In the genomic region with DNA sequence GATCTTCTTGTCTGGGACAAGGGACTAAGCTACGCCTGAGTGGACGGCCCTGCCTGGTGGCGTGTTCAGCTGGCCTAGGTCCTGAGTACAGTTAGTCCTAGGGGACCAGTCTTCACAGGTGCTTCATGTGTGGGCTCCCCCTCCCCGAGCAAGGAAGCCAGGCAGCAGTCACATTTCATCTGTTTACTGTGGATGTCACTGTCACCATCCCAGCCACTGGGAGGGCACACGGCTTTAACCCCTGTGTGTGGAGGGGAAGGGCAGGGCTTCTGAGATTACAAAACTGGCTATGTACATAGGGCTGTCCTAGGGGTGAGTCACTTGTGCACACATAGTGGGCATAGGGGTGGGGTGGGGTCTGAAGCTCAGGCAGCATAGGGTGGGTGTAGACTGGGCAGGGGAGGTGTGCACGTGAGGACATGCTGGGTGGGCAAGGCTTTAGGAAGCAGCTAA, we compare ENCODE assay signal across 17 mouse cellular contexts. TPM values are rescaled to one million over a fixed set of nuclear protein-coding genes. Genes with fewer than 3 reads are reported as not detected.
A peak's percentile ranks its signal among the peaks of the same experiment; 100 is the strongest.
DNase-seq lines count a peak whose midpoint lies in the region; ATAC-seq and TF ChIP-seq lines count a peak whose summit lies in the region.
"Had no signal": no experiment of that assay in that cellular context is flagged by ENCODE, and none has a peak within 500 bp of the region (broad histone marks: within the 10 kb centered on the region; RNA-seq: fewer than 3 reads in every experiment).

No protein-coding gene starts in this region.

- DNase-seq in intestine, embryonic 14.5 days (ENCODE audit: low spot score), result no peak
- no peak for DNase-seq in midbrain, embryonic 14.5 days
- DNase-seq in liver, embryonic 11.5 days (ENCODE audit: low spot score), result no peak
- no peak for DNase-seq in embryo, embryonic 10 days (ENCODE audit: low spot score)
- DNase-seq in left cerebral cortex, adult 2 months (ENCODE audit: extremely low spot score in 1 of 2, low spot score in 2 of 2), result no peak
- DNase-seq: adrenal gland, adult 2 months; cerebellum, postnatal 36 days; gastrocnemius, postnatal 25 days; left cerebral cortex, postnatal 4 days; lung, postnatal 36 days; right cerebral cortex, postnatal 4 days had no signal

- 0 out of 2 replicates have a peak, but pooled peaks have one; percentile 32 for ATAC-seq in intestine, embryonic 14.5 days (replicated peaks; ENCODE audit: low FRiP score, low TSS enrichment, low read depth)
- ATAC-seq in intestine, postnatal 0 days, result no peak
- peak; percentile 42; the same call in 1 of the 2 replicates for ATAC-seq in midbrain, embryonic 12.5 days (ENCODE audit: low FRiP score, low read depth)
- ATAC-seq in midbrain, embryonic 14.5 days (ENCODE audit: low FRiP score, low TSS enrichment), result no peak
- peak; percentile 61 for ATAC-seq in liver, embryonic 11.5 days (replicated peaks; ENCODE audit: low FRiP score)
- ATAC-seq in stomach, embryonic 14.5 days (ENCODE audit: insufficient number of reproducible peaks, insufficient read depth, low FRiP score, low read depth), result peak; percentile 72
- ATAC-seq: CD4-positive, CD25-positive, alpha-beta regulatory T cell, adult 4 months; forebrain, embryonic 16.5 days had no signal

- intact Hi-C loops in left cerebral cortex, adult 2 months (cut with DNase I), result no loop called here

- peaks cover 42% of the 10 kb centered on the region for H3K36me3 ChIP-seq in intestine, embryonic 14.5 days (ENCODE audit: control insufficient read depth, insufficient read depth, low read length)
- H3K36me3 ChIP-seq in intestine, postnatal 0 days (ENCODE audit: control insufficient read depth, insufficient read depth), result peaks cover 56% of the 10 kb centered on the region
- H3K36me3 ChIP-seq in midbrain, embryonic 12.5 days, result peaks cover 52% of the 10 kb centered on the region
- peaks cover 52% of the 10 kb centered on the region for H3K36me3 ChIP-seq in midbrain, embryonic 14.5 days (ENCODE audit: control insufficient read depth, insufficient read depth, low read length)
- H3K36me3 ChIP-seq in liver, embryonic 11.5 days (ENCODE audit: control insufficient read depth, insufficient read depth, low read length), result peaks cover 32% of the 10 kb centered on the region
- peaks cover 32% of the 10 kb centered on the region for H3K36me3 ChIP-seq in stomach, embryonic 14.5 days (ENCODE audit: control insufficient read depth, insufficient read depth, low read length)

- no peak overlapping the region for H3K4me2 ChIP-seq in intestine, embryonic 14.5 days (ENCODE audit: low read length)
- no peak overlapping the region for H3K4me2 ChIP-seq in intestine, postnatal 0 days (replicated peaks; ENCODE audit: low read depth)
- no peak overlapping the region for H3K4me2 ChIP-seq in midbrain, embryonic 12.5 days (replicated peaks)
- no peak overlapping the region for H3K4me2 ChIP-seq in midbrain, embryonic 14.5 days (ENCODE audit: low read length)
- H3K4me2 ChIP-seq in liver, embryonic 11.5 days, result no peak overlapping the region
- no peak overlapping the region for H3K4me2 ChIP-seq in stomach, embryonic 14.5 days (replicated peaks; ENCODE audit: low read depth, low read length)
- H3K4me2 ChIP-seq: heart, embryonic 13.5 days had no signal

- H3K9ac ChIP-seq in intestine, embryonic 14.5 days (ENCODE audit: low read length), result no peak overlapping the region
- H3K9ac ChIP-seq in intestine, postnatal 0 days (ENCODE audit: low read depth, low read length), result no peak overlapping the region
- H3K9ac ChIP-seq in midbrain, embryonic 12.5 days (replicated peaks), result no peak overlapping the region
- no peak overlapping the region for H3K9ac ChIP-seq in midbrain, embryonic 14.5 days (replicated peaks; ENCODE audit: low read length)
- no peak overlapping the region for H3K9ac ChIP-seq in liver, embryonic 11.5 days (ENCODE audit: low read depth, low read length)
- no peak overlapping the region for H3K9ac ChIP-seq in stomach, embryonic 14.5 days (replicated peaks; ENCODE audit: low read depth, low read length)
- H3K9ac ChIP-seq: heart, embryonic 13.5 days had no signal

- no peaks in the 10 kb centered on the region for H3K27me3 ChIP-seq in intestine, embryonic 14.5 days (replicated peaks; ENCODE audit: control insufficient read depth, insufficient read depth, low read length)
- H3K27me3 ChIP-seq in intestine, postnatal 0 days (replicated peaks; ENCODE audit: control insufficient read depth, insufficient read depth, low read length), result no peaks in the 10 kb centered on the region
- no peaks in the 10 kb centered on the region for H3K27me3 ChIP-seq in midbrain, embryonic 12.5 days
- H3K27me3 ChIP-seq in midbrain, embryonic 14.5 days (ENCODE audit: control insufficient read depth, insufficient read depth, low read length), result no peaks in the 10 kb centered on the region
- no peaks in the 10 kb centered on the region for H3K27me3 ChIP-seq in liver, embryonic 11.5 days (replicated peaks; ENCODE audit: control insufficient read depth, insufficient read depth, low read length)
- no peaks in the 10 kb centered on the region for H3K27me3 ChIP-seq in stomach, embryonic 14.5 days (ENCODE audit: control insufficient read depth, insufficient read depth, low read length)

- 66% methylated on average over 6 of the region's 6 CpGs for WGBS in intestine, embryonic 14.5 days
- 67% methylated on average over 6 of the region's 6 CpGs for WGBS in intestine, postnatal 0 days
- 79% methylated on average over 6 of the region's 6 CpGs for WGBS in midbrain, embryonic 12.5 days
- WGBS in midbrain, embryonic 14.5 days, result 69% methylated on average over 6 of the region's 6 CpGs
- 69% methylated on average over 6 of the region's 6 CpGs for WGBS in liver, embryonic 11.5 days
- 55% methylated on average over 6 of the region's 6 CpGs for WGBS in stomach, embryonic 14.5 days

- no peak overlapping the region for H3K27ac ChIP-seq in intestine, embryonic 14.5 days (ENCODE audit: low read depth)
- H3K27ac ChIP-seq in intestine, postnatal 0 days (ENCODE audit: low read depth, low read length), result no peak overlapping the region
- no peak overlapping the region for H3K27ac ChIP-seq in midbrain, embryonic 12.5 days (replicated peaks)
- no peak overlapping the region for H3K27ac ChIP-seq in midbrain, embryonic 14.5 days (replicated peaks; ENCODE audit: low read depth, low read length)
- peak overlapping the region; percentile 32; the same call in 1 of the 2 replicates for H3K27ac ChIP-seq in liver, embryonic 11.5 days (ENCODE audit: low read depth, low read length)
- H3K27ac ChIP-seq in stomach, embryonic 14.5 days (ENCODE audit: low read length), result peak overlapping the region; percentile 21; the same call in 1 of the 2 replicates
- H3K27ac ChIP-seq in left cerebral cortex, adult 2 months, result no peak overlapping the region
- H3K27ac ChIP-seq: heart, embryonic 13.5 days had no signal

- no peaks in the 10 kb centered on the region for H3K9me3 ChIP-seq in intestine, embryonic 14.5 days (ENCODE audit: control insufficient read depth, low read length)
- no peaks in the 10 kb centered on the region for H3K9me3 ChIP-seq in intestine, postnatal 0 days (ENCODE audit: control insufficient read depth)
- H3K9me3 ChIP-seq in midbrain, embryonic 12.5 days, result no peaks in the 10 kb centered on the region
- no peaks in the 10 kb centered on the region for H3K9me3 ChIP-seq in midbrain, embryonic 14.5 days (ENCODE audit: control insufficient read depth, low read length)
- H3K9me3 ChIP-seq in liver, embryonic 11.5 days (ENCODE audit: control insufficient read depth, low read length), result no peaks in the 10 kb centered on the region
- H3K9me3 ChIP-seq in stomach, embryonic 14.5 days (ENCODE audit: control insufficient read depth, low read depth, low read length), result no peaks in the 10 kb centered on the region
- H3K9me3 ChIP-seq: heart, embryonic 13.5 days had no signal

- no peaks in the 10 kb centered on the region for H3K4me1 ChIP-seq in intestine, embryonic 14.5 days (replicated peaks; ENCODE audit: control insufficient read depth, insufficient read depth, low read length)
- no peaks in the 10 kb centered on the region for H3K4me1 ChIP-seq in intestine, postnatal 0 days (replicated peaks; ENCODE audit: control insufficient read depth, insufficient read depth, low read length)
- no peaks in the 10 kb centered on the region for H3K4me1 ChIP-seq in midbrain, embryonic 12.5 days
- H3K4me1 ChIP-seq in midbrain, embryonic 14.5 days (ENCODE audit: control insufficient read depth, insufficient read depth, low read length), result 0 out of 2 replicates have a peak, but pooled peaks cover 3% of the 10 kb centered on the region
- H3K4me1 ChIP-seq in liver, embryonic 11.5 days (replicated peaks; ENCODE audit: control insufficient read depth, insufficient read depth, low read length), result peaks cover 9% of the 10 kb centered on the region
- peaks cover 8% of the 10 kb centered on the region for H3K4me1 ChIP-seq in stomach, embryonic 14.5 days (ENCODE audit: control insufficient read depth, insufficient read depth, low read length)

- no peak for TF ChIP-seq CTCF in intestine, postnatal 0 days (IDR thresholded peaks at IDR 0.05; ENCODE audit: low read depth)
- no peak for TF ChIP-seq CTCF in left cerebral cortex, adult 2 months (IDR thresholded peaks at IDR 0.05)

- H3K4me3 ChIP-seq in intestine, embryonic 14.5 days (ENCODE audit: low read depth, low read length), result no peak overlapping the region
- H3K4me3 ChIP-seq in intestine, postnatal 0 days (ENCODE audit: low read depth, low read length), result no peak overlapping the region
- H3K4me3 ChIP-seq in midbrain, embryonic 12.5 days, result no peak overlapping the region
- no peak overlapping the region for H3K4me3 ChIP-seq in midbrain, embryonic 14.5 days (replicated peaks; ENCODE audit: low read depth, low read length)
- no peak overlapping the region for H3K4me3 ChIP-seq in liver, embryonic 11.5 days (ENCODE audit: low read depth, low read length)
- H3K4me3 ChIP-seq in stomach, embryonic 14.5 days (ENCODE audit: low read depth, low read length), result no peak overlapping the region
- no peak overlapping the region for H3K4me3 ChIP-seq in left cerebral cortex, adult 2 months
- H3K4me3 ChIP-seq: heart, embryonic 13.5 days had no signal

RNA-seq across cellular contexts. Expression of a gene that starts 15.0 kb away (rescaled TPM):
- 26.4 and 29.6 TPM in 2 replicates for polyA plus RNA-seq in intestine, embryonic 14.5 days (2014; fragmentation: Nextera tagmentation; extraction: Ambion mirVana)
- 53.2 and 57.4 TPM in 2 replicates for polyA plus RNA-seq in intestine, postnatal 0 days (2015; fragmentation: Nextera tagmentation; extraction: Ambion mirVana)
- polyA plus RNA-seq in midbrain, embryonic 12.5 days (2016; fragmentation: Nextera tagmentation; extraction: Ambion mirVana), result 19.1 and 22.7 TPM in 2 replicates
- 21.5 and 22.7 TPM in 2 replicates for polyA plus RNA-seq in midbrain, embryonic 14.5 days (2014; fragmentation: Nextera tagmentation; extraction: Ambion mirVana)
- polyA plus RNA-seq in liver, embryonic 11.5 days (2014; fragmentation: Nextera tagmentation; extraction: Ambion mirVana), result 14.9 and 15.2 TPM in 2 replicates
- polyA plus RNA-seq in stomach, embryonic 14.5 days (2014; fragmentation: Nextera tagmentation; extraction: Ambion mirVana), result 34.1 and 35.8 TPM in 2 replicates
- 100 to 1,000 TPM; 109 to 112 TPM for total RNA-seq in left cerebral cortex, adult 2 months (2021)

RNA-seq across cellular contexts. Expression of a gene that starts 16.4 kb away (rescaled TPM):
- 20.3 and 22.1 TPM in 2 replicates for polyA plus RNA-seq in intestine, embryonic 14.5 days (2014; fragmentation: Nextera tagmentation; extraction: Ambion mirVana)
- polyA plus RNA-seq in intestine, postnatal 0 days (2015; fragmentation: Nextera tagmentation; extraction: Ambion mirVana), result 6.5 and 6.9 TPM in 2 replicates
- 93.5 and 100 TPM in 2 replicates for polyA plus RNA-seq in midbrain, embryonic 12.5 days (2016; fragmentation: Nextera tagmentation; extraction: Ambion mirVana)
- polyA plus RNA-seq in midbrain, embryonic 14.5 days (2014; fragmentation: Nextera tagmentation; extraction: Ambion mirVana), result 135 and 152 TPM in 2 replicates
- polyA plus RNA-seq in liver, embryonic 11.5 days (2014; fragmentation: Nextera tagmentation; extraction: Ambion mirVana), result 55.8 and 57.8 TPM in 2 replicates
- polyA plus RNA-seq in stomach, embryonic 14.5 days (2014; fragmentation: Nextera tagmentation; extraction: Ambion mirVana), result 22.8 and 24.5 TPM in 2 replicates
- 10 to 100 TPM; 25.1 to 30.1 TPM for total RNA-seq in left cerebral cortex, adult 2 months (2021)

RNA-seq across cellular contexts. Expression of a gene that starts 35.3 kb away (rescaled TPM):
- 11.9 and 12.2 TPM in 2 replicates for polyA plus RNA-seq in intestine, embryonic 14.5 days (2014; fragmentation: Nextera tagmentation; extraction: Ambion mirVana)
- 6.3 and 7.1 TPM in 2 replicates for polyA plus RNA-seq in intestine, postnatal 0 days (2015; fragmentation: Nextera tagmentation; extraction: Ambion mirVana)
- 15.7 and 17.7 TPM in 2 replicates for polyA plus RNA-seq in midbrain, embryonic 12.5 days (2016; fragmentation: Nextera tagmentation; extraction: Ambion mirVana)
- 27.1 and 27.6 TPM in 2 replicates for polyA plus RNA-seq in midbrain, embryonic 14.5 days (2014; fragmentation: Nextera tagmentation; extraction: Ambion mirVana)
- 21.9 and 27.9 TPM in 2 replicates for polyA plus RNA-seq in liver, embryonic 11.5 days (2014; fragmentation: Nextera tagmentation; extraction: Ambion mirVana)
- 13.5 and 14.4 TPM in 2 replicates for polyA plus RNA-seq in stomach, embryonic 14.5 days (2014; fragmentation: Nextera tagmentation; extraction: Ambion mirVana)
- 100 to 1,000 TPM; 709 to 735 TPM for total RNA-seq in left cerebral cortex, adult 2 months (2021)

RNA-seq across cellular contexts. Expression of a gene that starts 50.0 kb away (rescaled TPM):
- 0.22 TPM in 1 of 2 replicates, not detected in the other for polyA plus RNA-seq in intestine, embryonic 14.5 days (2014; fragmentation: Nextera tagmentation; extraction: Ambion mirVana)
- polyA plus RNA-seq in intestine, postnatal 0 days (2015; fragmentation: Nextera tagmentation; extraction: Ambion mirVana), result 0.18 and 0.55 TPM in 2 replicates
- polyA plus RNA-seq in midbrain, embryonic 12.5 days (2016; fragmentation: Nextera tagmentation; extraction: Ambion mirVana), result not detected in 2 replicates
- not detected in 2 replicates for polyA plus RNA-seq in midbrain, embryonic 14.5 days (2014; fragmentation: Nextera tagmentation; extraction: Ambion mirVana)
- 0.22 and 0.30 TPM in 2 replicates for polyA plus RNA-seq in liver, embryonic 11.5 days (2014; fragmentation: Nextera tagmentation; extraction: Ambion mirVana)
- 0.30 and 0.46 TPM in 2 replicates for polyA plus RNA-seq in stomach, embryonic 14.5 days (2014; fragmentation: Nextera tagmentation; extraction: Ambion mirVana)
- under 1 TPM in 1 of 2 experiments, not detected in 1; 0.35 TPM for total RNA-seq in left cerebral cortex, adult 2 months (2021)
- total RNA-seq: adrenal gland, adult 2 months; left cerebral cortex, postnatal 4 days had no signal
- polyA plus RNA-seq: CD4-positive, CD25-positive, alpha-beta regulatory T cell, adult 4 months had no signal

RNA-seq across cellular contexts. Expression of a gene that starts 50.5 kb away (rescaled TPM):
- 24.1 and 29.0 TPM in 2 replicates for polyA plus RNA-seq in intestine, embryonic 14.5 days (2014; fragmentation: Nextera tagmentation; extraction: Ambion mirVana)
- polyA plus RNA-seq in intestine, postnatal 0 days (2015; fragmentation: Nextera tagmentation; extraction: Ambion mirVana), result 51.3 and 57.9 TPM in 2 replicates
- polyA plus RNA-seq in midbrain, embryonic 12.5 days (2016; fragmentation: Nextera tagmentation; extraction: Ambion mirVana), result 6.3 and 6.5 TPM in 2 replicates
- 9.0 and 11.7 TPM in 2 replicates for polyA plus RNA-seq in midbrain, embryonic 14.5 days (2014; fragmentation: Nextera tagmentation; extraction: Ambion mirVana)
- polyA plus RNA-seq in liver, embryonic 11.5 days (2014; fragmentation: Nextera tagmentation; extraction: Ambion mirVana), result 4.0 and 4.6 TPM in 2 replicates
- 21.5 and 23.3 TPM in 2 replicates for polyA plus RNA-seq in stomach, embryonic 14.5 days (2014; fragmentation: Nextera tagmentation; extraction: Ambion mirVana)
- 10 to 100 TPM; 17.4 to 17.8 TPM for total RNA-seq in left cerebral cortex, adult 2 months (2021)

Comparison
In these comparisons a context has a peak if more than half of its experiments do, and no peak if none do; other contexts are left out.
1. ATAC-seq: peak in intestine, embryonic 14.5 days (single experiment), midbrain, embryonic 12.5 days (single experiment), liver, embryonic 11.5 days (single experiment) and stomach, embryonic 14.5 days (single experiment); none in intestine, postnatal 0 days (single experiment) and midbrain, embryonic 14.5 days (single experiment).
2. H3K27ac ChIP-seq: peak in liver, embryonic 11.5 days (single experiment) and stomach, embryonic 14.5 days (single experiment); none in intestine, embryonic 14.5 days (single experiment), intestine, postnatal 0 days (single experiment), midbrain, embryonic 12.5 days (single experiment), midbrain, embryonic 14.5 days (single experiment) and left cerebral cortex, adult 2 months (single experiment).